7 mouse cellular contexts compared by ENCODE assay signal in genomic region chr2:173046582-173047297, GRCm38 (mm10). TPM values are rescaled to one million over a fixed set of nuclear protein-coding genes. Genes with fewer than 3 reads are reported as not detected.
A peak's percentile ranks its signal among the peaks of the same experiment; 100 is the strongest.
DNase-seq lines count a peak whose midpoint lies in the region; ATAC-seq and TF ChIP-seq lines count a peak whose summit lies in the region.

No protein-coding gene starts in this region.

- peak; percentile 54; the same call in 1 of the 2 replicates for TF ChIP-seq POLR2A in CH12.LX (IDR thresholded peaks at IDR 0.05; ENCODE audit: low read depth, low read length)

- no peak; the same call in 1 of the 2 replicates for TF ChIP-seq EP300 in CH12.LX (IDR thresholded peaks at IDR 0.05; ENCODE audit: low read length)

- in situ Hi-C loops in CH12.LX (cut with MboI; ENCODE audit: low pct_ligation_motif_present, low pct_unique_long_range_greater_than_20kb, low sequenced_read_pairs): loop anchor here (5.0 kb wide), 1 partner anchor 36 kb away; no protein-coding TSS in a partner anchor

- WGBS in limb, embryonic 10.5 days: 75% methylated on average over 15 of the region's 15 CpGs

- peak; percentile 88 for DNase-seq in CH12.LX (ENCODE audit: extremely low read depth)
- no peak for DNase-seq in limb, embryonic 10.5 days (ENCODE audit: low spot score)
- peak; percentile 82 for DNase-seq in naive thymus-derived CD4-positive, alpha-beta T cell, adult 2 months (ENCODE audit: low read depth)
- DNase-seq in cerebellum, adult 8-10 months: no peak
- DNase-seq in adipocyte (ENCODE audit: low spot score): no peak
- no peak for DNase-seq in left cerebral cortex, adult 11 months (ENCODE audit: low spot score)

- H3K79me2 ChIP-seq in CH12.LX (replicated peaks; ENCODE audit: control insufficient read depth, extremely low read depth, insufficient read depth, poor library complexity, severe bottlenecking): no peaks in the 10 kb centered on the region

- no peaks in the 10 kb centered on the region for H3K27me3 ChIP-seq in CH12.LX (replicated peaks)
- H3K27me3 ChIP-seq in limb, embryonic 10.5 days (ENCODE audit: low read depth, poor library complexity, severe bottlenecking): 0 out of 2 replicates have a peak, but pooled peaks cover 4% of the 10 kb centered on the region

- H3K9ac ChIP-seq in CH12.LX (ENCODE audit: insufficient read depth, low read depth): no peak overlapping the region

- peaks cover 38 to 60% of the 10 kb centered on the region in 2 experiments for H3K4me1 ChIP-seq in CH12.LX (ENCODE audit: control insufficient read depth in 1 of 2, insufficient read depth in 2 of 2)
- peaks cover 51% of the 10 kb centered on the region for H3K4me1 ChIP-seq in limb, embryonic 10.5 days

- H3K9me3 ChIP-seq in CH12.LX (replicated peaks; ENCODE audit: low read length): no peaks in the 10 kb centered on the region
- no peaks in the 10 kb centered on the region for H3K9me3 ChIP-seq in limb, embryonic 10.5 days (replicated peaks)

- H3K4me2 ChIP-seq in CH12.LX (ENCODE audit: insufficient read depth, low read depth, poor library complexity, severe bottlenecking): peak overlapping the region; percentile 42; the same call in 1 of the 2 replicates

- no peak for TF ChIP-seq RAD21 in CH12.LX (IDR thresholded peaks at IDR 0.05; ENCODE audit: low read depth, low read length)

- peak overlapping the region in 1 of 3 experiments; percentile 46 for H3K4me3 ChIP-seq in CH12.LX (replicated peaks in 1 of 3; ENCODE audit: low read depth in 2 of 3, low read length in 2 of 3, poor library complexity in 1 of 3)
- no peak overlapping the region for H3K4me3 ChIP-seq in limb, embryonic 10.5 days

- no peaks in the 10 kb centered on the region for H3K36me3 ChIP-seq in CH12.LX (replicated peaks in 1 of 2; ENCODE audit: control insufficient read depth in 1 of 2, insufficient read depth in 1 of 2, low read length in 1 of 2)
- H3K36me3 ChIP-seq in limb, embryonic 10.5 days: no peaks in the 10 kb centered on the region

- peak; percentile 88 for ATAC-seq in activated CD4-positive, CD25-positive, alpha-beta regulatory T cell, adult 4 months

- dilution Hi-C loops in CH12.LX (cut with MboI; ENCODE audit: extremely low pct_ligation_motif_present, extremely low pct_unique_long_range_greater_than_20kb, low sequenced_read_pairs): no loop called here

- peak overlapping the region; percentile 5; the same call in 1 of the 2 replicates for H3K27ac ChIP-seq in CH12.LX (ENCODE audit: insufficient read depth, low read depth)
- H3K27ac ChIP-seq in limb, embryonic 10.5 days: peak overlapping the region; percentile 53; the same call in 1 of the 2 replicates

- TF ChIP-seq CTCF in CH12.LX (conservative IDR thresholded peaks at IDR 0.05 in 1 of 2, IDR thresholded peaks at IDR 0.05 in 1 of 2; ENCODE audit: low read depth in 2 of 2, low read length in 2 of 2): no peak

TF ChIP-seq in CH12.LX, 34 proteins besides CTCF, POLR2A, EP300 and RAD21:
- TF ChIP-seq JUN (IDR thresholded peaks at IDR 0.05; ENCODE audit: insufficient read depth, low read depth, low read length) (no peak), BHLHE40 (IDR thresholded peaks at IDR 0.05; ENCODE audit: low read depth, low read length) (peak; percentile 91), MEF2A (IDR thresholded peaks at IDR 0.05; ENCODE audit: borderline replicate concordance, low read depth, low read length) (peak; percentile 85), USF1 (IDR thresholded peaks at IDR 0.05; ENCODE audit: low read depth, low read length) (no peak), ZNF384 (IDR thresholded peaks at IDR 0.05; ENCODE audit: low read depth, low read length) (no peak), MYC (IDR thresholded peaks at IDR 0.05; ENCODE audit: low read depth, low read length) (0 out of 2 replicates have a peak, but pooled peaks have one; percentile 7), MAX (IDR thresholded peaks at IDR 0.05; ENCODE audit: low read length) (peak; percentile 42; the same call in 1 of the 2 replicates), CHD1 (IDR thresholded peaks at IDR 0.05; ENCODE audit: low read depth, low read length) (0 out of 2 replicates have a peak, but pooled peaks have one; percentile 55), ELF1 (IDR thresholded peaks at IDR 0.05; ENCODE audit: low read depth, low read length) (no peak), TBP (conservative IDR thresholded peaks at IDR 0.05; ENCODE audit: low read depth, low read length) (0 out of 2 replicates have a peak, but pooled peaks have one; percentile 27), ETS1 (conservative IDR thresholded peaks at IDR 0.05; ENCODE audit: low read depth, low read length) (peak; percentile 35; the same call in 1 of the 2 replicates), CHD2 (IDR thresholded peaks at IDR 0.05; ENCODE audit: low read length) (no peak), HCFC1 (IDR thresholded peaks at IDR 0.05; ENCODE audit: low read depth, low read length) (no peak), MXI1 (IDR thresholded peaks at IDR 0.05; ENCODE audit: low read depth, low read length) (no peak), MAFK (IDR thresholded peaks at IDR 0.05; ENCODE audit: insufficient replicate concordance, low read length) (no peak), POLR2AphosphoS2 (IDR thresholded peaks at IDR 0.05; ENCODE audit: low read depth, low read length) (no peak), TCF12 (IDR thresholded peaks at IDR 0.05; ENCODE audit: low read depth, low read length) (peak; percentile 52; the same call in 1 of the 2 replicates), MAZ (IDR thresholded peaks at IDR 0.05; ENCODE audit: low read depth, low read length) (no peak), KAT2A (IDR thresholded peaks at IDR 0.05; ENCODE audit: insufficient replicate concordance, low read length) (no peak)

RNA-seq across cellular contexts. Expression of gene Rbm38, which starts 26.4 kb away (rescaled TPM):
- total RNA-seq in CH12.LX (2012; rRNA removed) (19.4 and 20.7 TPM in 2 replicates), CH12.LX (2014; rRNA removed) (11.3 and 14.4 TPM in 2 replicates)
- 83.9 and 85.4 TPM in 2 replicates for polyA plus RNA-seq in CH12.LX (2012; ENCODE audit: insufficient read length, low read depth)
- polyA plus RNA-seq in activated CD4-positive, CD25-positive, alpha-beta regulatory T cell, adult 4 months (2017; shearing (Covaris generic)): 100 to 1,000 TPM; 154 to 186 TPM
- polyA plus RNA-seq in limb, embryonic 10.5 days (2016; fragmentation: Nextera tagmentation; extraction: Ambion mirVana): 74.1 and 97.5 TPM in 2 replicates

RNA-seq across cellular contexts. Expression of gene Rae1, which starts 46.8 kb away (rescaled TPM):
- total RNA-seq in CH12.LX (2012; rRNA removed) (86.3 and 97.7 TPM in 2 replicates), CH12.LX (2014; rRNA removed) (114 and 115 TPM in 2 replicates)
- polyA plus RNA-seq in CH12.LX (2012; ENCODE audit: insufficient read length, low read depth): 86.1 and 95.0 TPM in 2 replicates
- 10 to 100 TPM; 54.5 to 63.6 TPM for polyA plus RNA-seq in activated CD4-positive, CD25-positive, alpha-beta regulatory T cell, adult 4 months (2017; shearing (Covaris generic))
- polyA plus RNA-seq in limb, embryonic 10.5 days (2016; fragmentation: Nextera tagmentation; extraction: Ambion mirVana): 179 and 196 TPM in 2 replicates

Comparison
In these comparisons a context has a peak if more than half of its experiments do, and no peak if none do; other contexts are left out.
1. DNase-seq: peak in CH12.LX (single experiment) and naive thymus-derived CD4-positive, alpha-beta T cell, adult 2 months (single experiment); none in limb, embryonic 10.5 days (single experiment), cerebellum, adult 8-10 months (single experiment), adipocyte (single experiment) and left cerebral cortex, adult 11 months (single experiment).